In the genomic region with DNA sequence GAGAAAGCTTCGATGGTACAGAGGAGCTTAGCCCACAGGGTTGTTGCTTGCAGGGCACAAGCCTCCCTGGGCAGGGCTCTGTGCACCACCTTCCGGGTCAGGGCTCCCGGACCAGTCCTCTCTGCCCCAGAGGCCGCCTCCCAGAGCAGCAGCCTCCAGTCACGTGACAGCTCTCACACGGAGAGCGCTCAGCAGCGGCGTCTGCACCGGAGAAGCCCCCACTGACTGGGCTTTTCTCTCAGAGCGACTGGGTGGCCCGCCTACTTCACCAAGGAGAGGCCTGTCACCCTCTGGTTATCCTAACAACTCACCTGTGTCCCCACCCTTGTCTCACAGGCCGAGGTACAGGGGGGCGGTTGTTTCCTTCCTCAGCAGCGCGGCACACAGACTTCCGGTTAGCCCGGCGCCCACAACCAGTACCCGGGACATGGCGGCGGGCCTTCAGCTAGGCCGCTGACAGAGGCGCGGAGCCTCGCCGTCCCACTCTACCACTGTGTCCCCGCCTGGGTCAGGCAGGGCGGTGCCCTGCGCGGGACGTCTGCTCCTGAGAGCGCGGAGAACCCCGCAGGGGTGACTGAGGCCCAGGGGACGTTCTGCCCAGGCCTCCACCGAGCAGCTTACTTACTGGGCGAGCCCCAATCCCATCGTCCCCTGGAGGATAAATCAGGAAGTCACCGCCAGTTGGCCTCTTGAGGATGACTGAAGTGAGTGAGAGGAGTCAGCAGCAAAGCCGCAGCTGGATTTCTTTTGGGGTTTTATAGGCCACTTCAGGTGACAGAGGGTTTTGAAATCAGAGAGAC, we compare ENCODE assay signal across 8 mouse cellular contexts. TPM values are rescaled to one million over a fixed set of nuclear protein-coding genes. Genes with fewer than 3 reads are reported as not detected.
A peak's percentile ranks its signal among the peaks of the same experiment; 100 is the strongest.
DNase-seq lines count a peak whose midpoint lies in the region; ATAC-seq and TF ChIP-seq lines count a peak whose summit lies in the region.
"Not testable (repeated sequence)": the region's sequence is repeated elsewhere in the genome, so short reads cannot be mapped to it uniquely, and the experiment has no call there.

TSS of gene Lipo3 (minus strand) at position 665 of the 800 bp plus-strand sequence.

- not testable (repeated sequence) for H3K27me3 ChIP-seq in embryonic facial prominence, embryonic 14.5 days (replicated peaks; ENCODE audit: control insufficient read depth, insufficient read depth, low read length); heart, embryonic 10.5 days (ENCODE audit: insufficient read depth, poor library complexity, severe bottlenecking); kidney, adult 2 months (replicated peaks; ENCODE audit: control insufficient read depth, insufficient read depth, low read length); limb, embryonic 10.5 days (ENCODE audit: low read depth, poor library complexity, severe bottlenecking)

- 34% methylated on average over 12 of the region's 41 CpGs for WGBS in embryonic facial prominence, embryonic 14.5 days
- WGBS in heart, embryonic 10.5 days: 27% methylated on average over 13 of the region's 41 CpGs
- 42% methylated on average over 13 of the region's 41 CpGs for WGBS in kidney, adult 2 months
- WGBS in limb, embryonic 10.5 days: 50% methylated on average over 13 of the region's 41 CpGs

- ATAC-seq in embryonic facial prominence, embryonic 14.5 days (ENCODE audit: low read depth): peak; percentile 81

- H3K27ac ChIP-seq in embryonic facial prominence, embryonic 14.5 days (replicated peaks; ENCODE audit: low read depth, low read length); heart, embryonic 10.5 days; kidney, adult 2 months (ENCODE audit: insufficient read depth, low read depth, low read length); limb, embryonic 10.5 days: not testable (repeated sequence)

- peak within 1 kb of the TSS; percentile 17; the same call in 1 of the 2 replicates for H3K4me3 ChIP-seq in embryonic facial prominence, embryonic 14.5 days (ENCODE audit: low read depth, low read length)
- H3K4me3 ChIP-seq in heart, embryonic 10.5 days: peak within 1 kb of the TSS; percentile 41
- H3K4me3 ChIP-seq in kidney, adult 2 months (ENCODE audit: insufficient read depth, low read depth, low read length): peak within 1 kb of the TSS; percentile 17
- H3K4me3 ChIP-seq in limb, embryonic 10.5 days: peak within 1 kb of the TSS; percentile 21; the same call in 1 of the 2 replicates

- not testable (repeated sequence) for H3K9me3 ChIP-seq in embryonic facial prominence, embryonic 14.5 days (ENCODE audit: control insufficient read depth, low read length); heart, embryonic 10.5 days; limb, embryonic 10.5 days (replicated peaks)

- H3K9ac ChIP-seq in embryonic facial prominence, embryonic 14.5 days (ENCODE audit: low read depth, low read length): not testable (repeated sequence)

- H3K36me3 ChIP-seq in embryonic facial prominence, embryonic 14.5 days (ENCODE audit: control insufficient read depth, insufficient read depth, low read length); heart, embryonic 10.5 days; kidney, adult 2 months (ENCODE audit: control insufficient read depth, insufficient read depth, low read length); limb, embryonic 10.5 days: not testable (repeated sequence)

- peak within 1 kb of the TSS; percentile 41; the same call in 1 of the 2 replicates for H3K4me2 ChIP-seq in embryonic facial prominence, embryonic 14.5 days (ENCODE audit: low read depth, low read length)

- not testable (repeated sequence) for TF ChIP-seq POLR2A in kidney, adult 2 months (IDR thresholded peaks at IDR 0.05; ENCODE audit: low read depth, low read length)

- TF ChIP-seq CTCF in kidney, adult 2 months (conservative IDR thresholded peaks at IDR 0.05; ENCODE audit: insufficient read depth, insufficient read length, low read depth, low read length): not testable (repeated sequence)

- DNase-seq in adrenal gland, postnatal 36 days: peak; percentile 21 to 55
- DNase-seq in embryonic facial prominence, embryonic 14.5 days (ENCODE audit: low spot score): peak; percentile 2
- peak; percentile 74 for DNase-seq in heart, embryonic 10.5 days (ENCODE audit: low spot score)
- DNase-seq in kidney, adult 2 months: peak; percentile 51
- DNase-seq in limb, embryonic 10.5 days (ENCODE audit: low spot score): peak; percentile 37
- DNase-seq in mesoderm, embryonic 11.5 days (ENCODE audit: low read depth, low spot score): peak; percentile 2
- peak; percentile 1 for DNase-seq in right cerebral cortex, postnatal 36 days (ENCODE audit: low spot score in 2 of 2)
- DNase-seq in yolk sac, embryonic 10.5 days (ENCODE audit: low spot score): peak; percentile 1

- not testable (repeated sequence) for H3K4me1 ChIP-seq in embryonic facial prominence, embryonic 14.5 days (ENCODE audit: control insufficient read depth, insufficient read depth, low read length); heart, embryonic 10.5 days; kidney, adult 2 months (ENCODE audit: control insufficient read depth, insufficient read depth, low read length); limb, embryonic 10.5 days

RNA-seq across cellular contexts. Expression of gene Lipo3, which starts in this region (rescaled TPM):
- total RNA-seq in adrenal gland, postnatal 36 days (2021): 10 to 100 TPM; 12.1 to 13.3 TPM
- 12.9 and 13.2 TPM in 2 replicates for polyA plus RNA-seq in embryonic facial prominence, embryonic 14.5 days (2014; fragmentation: Nextera tagmentation; extraction: Ambion mirVana)
- polyA plus RNA-seq in heart, embryonic 10.5 days (2016; fragmentation: Nextera tagmentation; extraction: Ambion mirVana): 10.2 and 11.2 TPM in 2 replicates
- polyA plus RNA-seq in kidney, adult 2 months (2012; rRNA removed): 2.7 and 3.0 TPM in 2 replicates
- polyA plus RNA-seq in limb, embryonic 10.5 days (2016; fragmentation: Nextera tagmentation; extraction: Ambion mirVana): 5.4 and 7.5 TPM in 2 replicates

Comparison
In these comparisons a context has a peak if more than half of its experiments do, and no peak if none do; other contexts are left out.
1. DNase-seq: peak in every context shown above with its lines; median percentile 74 in heart, embryonic 10.5 days; 51 in kidney, adult 2 months; 38 in adrenal gland, postnatal 36 days; 37 in limb, embryonic 10.5 days; 2 in embryonic facial prominence, embryonic 14.5 days; 2 in mesoderm, embryonic 11.5 days; 1 in right cerebral cortex, postnatal 36 days; 1 in yolk sac, embryonic 10.5 days.